Mouse (Mus musculus): ENCODE results near the gene Cwh43. TPM values are rescaled to one million over a fixed set of nuclear protein-coding genes. Genes with fewer than 3 reads are reported as not detected.
"Not testable (repeated sequence)": the region's sequence is repeated elsewhere in the genome, so short reads cannot be mapped to it uniquely, and the experiment has no call there.

Cwh43 gene
- polyA plus RNA-seq, 1 experiment from 2014 or later: not detected

GRCm38 (mm10) chr5:73481401-73481800 lies 75.5 kb downstream of the Cwh43 start:
- ATAC-seq (replicated peaks; ENCODE audit: low FRiP score) (no peak), DNase-seq (ENCODE audit: low spot score) (no peak)
- no peaks in the 10 kb centered on the region for H3K9me3 ChIP-seq (ENCODE audit: control insufficient read depth, low read length)
- H3K4me1 ChIP-seq (replicated peaks; ENCODE audit: control insufficient read depth, insufficient read depth, low read length): no peaks in the 10 kb centered on the region
- H3K36me3 ChIP-seq (ENCODE audit: control insufficient read depth, insufficient read depth, low read length): no peaks in the 10 kb centered on the region
- H3K27ac ChIP-seq (ENCODE audit: low read depth, low read length): no peak overlapping the region
- no peak overlapping the region for H3K9ac ChIP-seq (ENCODE audit: low read depth, low read length)
- no peaks in the 10 kb centered on the region for H3K27me3 ChIP-seq (replicated peaks; ENCODE audit: control insufficient read depth, insufficient read depth, low read length)
- H3K4me2 ChIP-seq: no peak overlapping the region
- no peak overlapping the region for H3K4me3 ChIP-seq (ENCODE audit: low read depth, low read length)
- WGBS: 87% methylated on average over 7 of the region's 7 CpGs

- not testable (repeated sequence) for H3K36me3 ChIP-seq (ENCODE audit: control insufficient read depth, insufficient read depth, low read length); H3K27ac ChIP-seq (ENCODE audit: low read depth, low read length); H3K4me2 ChIP-seq; ATAC-seq (replicated peaks; ENCODE audit: low FRiP score); H3K9me3 ChIP-seq (ENCODE audit: control insufficient read depth, low read length); H3K9ac ChIP-seq (ENCODE audit: low read depth, low read length); DNase-seq (ENCODE audit: low spot score); H3K27me3 ChIP-seq (replicated peaks; ENCODE audit: control insufficient read depth, insufficient read depth, low read length); H3K4me1 ChIP-seq (replicated peaks; ENCODE audit: control insufficient read depth, insufficient read depth, low read length); H3K4me3 ChIP-seq (ENCODE audit: low read depth, low read length)
- 75% methylated on average over 1 of the region's 1 CpGs for WGBS
Measured at GRCm38 (mm10) chr5:73482381-73482780, 76.5 kb downstream of the Cwh43 start.

- no peak overlapping the region for H3K27ac ChIP-seq (ENCODE audit: low read depth, low read length)
- H3K4me1 ChIP-seq (replicated peaks; ENCODE audit: control insufficient read depth, insufficient read depth, low read length): no peaks in the 10 kb centered on the region
- no peak for ATAC-seq (replicated peaks; ENCODE audit: low FRiP score)
Measured at GRCm38 (mm10) chr5:73484016-73484615, 78.2 kb downstream of the Cwh43 start.

GRCm38 (mm10) chr5:73486451-73486850 lies 80.6 kb downstream of the Cwh43 start:
- H3K36me3 ChIP-seq (ENCODE audit: control insufficient read depth, insufficient read depth, low read length): no peaks in the 10 kb centered on the region
- H3K4me3 ChIP-seq (ENCODE audit: low read depth, low read length): no peak overlapping the region
- ATAC-seq (replicated peaks; ENCODE audit: low FRiP score) (no peak), DNase-seq (ENCODE audit: low spot score) (no peak)
- H3K4me2 ChIP-seq: no peak overlapping the region
- H3K9ac ChIP-seq (ENCODE audit: low read depth, low read length): no peak overlapping the region
- no peak overlapping the region for H3K27ac ChIP-seq (ENCODE audit: low read depth, low read length)
- H3K4me1 ChIP-seq (replicated peaks; ENCODE audit: control insufficient read depth, insufficient read depth, low read length): no peaks in the 10 kb centered on the region
- no peaks in the 10 kb centered on the region for H3K9me3 ChIP-seq (ENCODE audit: control insufficient read depth, low read length)
- WGBS: 46% methylated on average over 4 of the region's 4 CpGs
- H3K27me3 ChIP-seq (replicated peaks; ENCODE audit: control insufficient read depth, insufficient read depth, low read length): no peaks in the 10 kb centered on the region

More at GRCm38 (mm10) chr5:73484016-73484615, 78.2 kb downstream of the Cwh43 start:
- DNase-seq (ENCODE audit: low spot score): no peak
- Histone ChIP-seq H3K9ac (ENCODE audit: low read depth, low read length) (no peak overlapping the region), H3K4me3 (ENCODE audit: low read depth, low read length) (no peak overlapping the region), H3K4me2 (no peak overlapping the region), H3K27me3 (replicated peaks; ENCODE audit: control insufficient read depth, insufficient read depth, low read length) (no peaks in the 10 kb centered on the region), H3K9me3 (ENCODE audit: control insufficient read depth, low read length) (no peaks in the 10 kb centered on the region), H3K36me3 (ENCODE audit: control insufficient read depth, insufficient read depth, low read length) (no peaks in the 10 kb centered on the region)
- WGBS: 78% methylated on average over 5 of the region's 5 CpGs

- WGBS: 5% methylated on average over 14 of the region's 14 CpGs
- Histone ChIP-seq H3K4me3 (ENCODE audit: low read depth, low read length) (peak overlapping the region; percentile 88), H3K9ac (ENCODE audit: low read depth, low read length) (peak overlapping the region; percentile 39), H3K4me1 (replicated peaks; ENCODE audit: control insufficient read depth, insufficient read depth, low read length) (no peaks in the 10 kb centered on the region), H3K4me2 (peak overlapping the region; percentile 97), H3K9me3 (ENCODE audit: control insufficient read depth, low read length) (no peaks in the 10 kb centered on the region), H3K27ac (ENCODE audit: low read depth, low read length) (no peak overlapping the region), H3K27me3 (replicated peaks; ENCODE audit: control insufficient read depth, insufficient read depth, low read length) (no peaks in the 10 kb centered on the region), H3K36me3 (ENCODE audit: control insufficient read depth, insufficient read depth, low read length) (no peaks in the 10 kb centered on the region)
- ATAC-seq (replicated peaks; ENCODE audit: low FRiP score) (no peak), DNase-seq (ENCODE audit: low spot score) (no peak)
Measured at GRCm38 (mm10) chr5:73489915-73490314, 84.0 kb downstream of the Cwh43 start.

- Histone ChIP-seq H3K4me3 (ENCODE audit: low read depth, low read length) (peak overlapping the region; percentile 88), H3K4me1 (replicated peaks; ENCODE audit: control insufficient read depth, insufficient read depth, low read length) (no peaks in the 10 kb centered on the region), H3K27me3 (replicated peaks; ENCODE audit: control insufficient read depth, insufficient read depth, low read length) (no peaks in the 10 kb centered on the region), H3K36me3 (ENCODE audit: control insufficient read depth, insufficient read depth, low read length) (no peaks in the 10 kb centered on the region), H3K9ac (ENCODE audit: low read depth, low read length) (peak overlapping the region; percentile 78), H3K4me2 (peak overlapping the region; percentile 97), H3K27ac (ENCODE audit: low read depth, low read length) (peak overlapping the region; percentile 86; the same call in 1 of the 2 replicates), H3K9me3 (ENCODE audit: control insufficient read depth, low read length) (no peaks in the 10 kb centered on the region)
- under 1% methylated on average over 37 of the region's 37 CpGs for WGBS
- peak; percentile 94 for ATAC-seq (replicated peaks; ENCODE audit: low FRiP score)
- DNase-seq (ENCODE audit: low spot score): peak; percentile 98
Measured at GRCm38 (mm10) chr5:73490596-73491073, 84.8 kb downstream of the Cwh43 start.

GRCm38 (mm10) chr5:73491074-73491836 lies 85.4 kb downstream of the Cwh43 start:
- Histone ChIP-seq H3K9ac (ENCODE audit: low read depth, low read length) (peak overlapping the region; percentile 78), H3K4me3 (ENCODE audit: low read depth, low read length) (peak overlapping the region; percentile 88), H3K4me1 (replicated peaks; ENCODE audit: control insufficient read depth, insufficient read depth, low read length) (no peaks in the 10 kb centered on the region), H3K9me3 (ENCODE audit: control insufficient read depth, low read length) (no peaks in the 10 kb centered on the region), H3K27me3 (replicated peaks; ENCODE audit: control insufficient read depth, insufficient read depth, low read length) (no peaks in the 10 kb centered on the region), H3K36me3 (ENCODE audit: control insufficient read depth, insufficient read depth, low read length) (no peaks in the 10 kb centered on the region), H3K27ac (ENCODE audit: low read depth, low read length) (peak overlapping the region; percentile 86), H3K4me2 (peak overlapping the region; percentile 97)
- WGBS: under 1% methylated on average over 66 of the region's 70 CpGs
- DNase-seq (ENCODE audit: low spot score) (no peak), ATAC-seq (replicated peaks; ENCODE audit: low FRiP score) (peak; percentile 35)

- ATAC-seq (replicated peaks; ENCODE audit: low FRiP score) (peak; percentile 73), DNase-seq (ENCODE audit: low spot score) (peak; percentile 87)
- peak overlapping the region; percentile 68 for H3K27ac ChIP-seq (ENCODE audit: low read depth, low read length)
- H3K27me3 ChIP-seq (replicated peaks; ENCODE audit: control insufficient read depth, insufficient read depth, low read length): no peaks in the 10 kb centered on the region
- H3K9me3 ChIP-seq (ENCODE audit: control insufficient read depth, low read length): no peaks in the 10 kb centered on the region
- WGBS: under 1% methylated on average over 57 of the region's 59 CpGs
- no peaks in the 10 kb centered on the region for H3K36me3 ChIP-seq (ENCODE audit: control insufficient read depth, insufficient read depth, low read length)
- no peaks in the 10 kb centered on the region for H3K4me1 ChIP-seq (replicated peaks; ENCODE audit: control insufficient read depth, insufficient read depth, low read length)
- peak overlapping the region; percentile 97 for H3K4me2 ChIP-seq
- peak overlapping the region; percentile 78 for H3K9ac ChIP-seq (ENCODE audit: low read depth, low read length)
- peak overlapping the region; percentile 88 for H3K4me3 ChIP-seq (ENCODE audit: low read depth, low read length)
Measured at GRCm38 (mm10) chr5:73491837-73492720, 86.2 kb downstream of the Cwh43 start.

Data from liver, embryonic 11.5 days (tissue).